Mouse (Mus musculus) stomach, postnatal 0 days (tissue): ENCODE results near the gene Pigu. TPM values are rescaled to one million over a fixed set of nuclear protein-coding genes. Genes with fewer than 3 reads are reported as not detected.
A peak's percentile ranks its signal among the peaks of the same experiment; 100 is the strongest.

Experiments used
- ATAC-seq: fragments of 200-750 bp; cut with Nextera tagmentation; 2 replicates; pipeline ENCODE4 v1.8.0; 2017; ENCODE audit not compliant: low FRiP score, low TSS enrichment
- DNase-seq: peaks from one replicate; pipeline ENCODE4 v3.0.0-alpha.2; 2016; ENCODE audit warnings: low spot score
- H3K27ac ChIP-seq: fragments of 300-500 bp; sonication (generic); replicated peaks from 2 replicates; pipeline ENCODE4 v1.5.1; 2014; ENCODE audit warnings: mild to moderate bottlenecking, control low read depth
- H3K27me3 ChIP-seq: fragments of 300-500 bp; sonication (generic); 2 replicates; pipeline ENCODE4 v1.6.1; 2014; ENCODE audit warnings: low read length; ENCODE audit not compliant: control insufficient read depth, insufficient read depth
- H3K36me3 ChIP-seq: fragments of 300-500 bp; sonication (generic); 2 replicates; pipeline ENCODE4 v1.6.1; 2014; ENCODE audit warnings: low read length, mixed read lengths; ENCODE audit not compliant: control insufficient read depth, insufficient read depth
- H3K4me1 ChIP-seq: fragments of 300-500 bp; sonication (generic); replicated peaks from 2 replicates; pipeline ENCODE4 v1.6.1; 2014; ENCODE audit warnings: antibody characterized with exemption; ENCODE audit not compliant: control insufficient read depth, insufficient read depth
- H3K4me2 ChIP-seq: fragments of 300-500 bp; sonication (generic); replicated peaks from 2 replicates; pipeline ENCODE4 v1.6.1; 2014; ENCODE audit warnings: low read depth, mild to moderate bottlenecking, control low read depth, moderate library complexity
- H3K4me3 ChIP-seq: fragments of 300-500 bp; sonication (generic); 2 replicates; pipeline ENCODE4 v1.5.1; 2014; ENCODE audit warnings: low read depth, low read length, control low read depth
- H3K9ac ChIP-seq: fragments of 300-500 bp; sonication (generic); 2 replicates; pipeline ENCODE4 v1.6.1; 2014; ENCODE audit warnings: mild to moderate bottlenecking, low read length, control low read depth, mixed read lengths
- H3K9me3 ChIP-seq: fragments of 300-500 bp; sonication (generic); 2 replicates; pipeline ENCODE4 v1.6.1; 2016; ENCODE audit warnings: low read length; ENCODE audit not compliant: control insufficient read depth
- CTCF ChIP-seq: IDR thresholded peaks from 2 replicates; pipeline ENCODE4 v1.5.1; 2016; ENCODE audit warnings: antibody characterized with exemption, low read depth, mild to moderate bottlenecking, moderate library complexity
- EP300 ChIP-seq: optimal IDR thresholded peaks from 2 replicates; pipeline ENCODE3; 2016; ENCODE audit warnings: antibody characterized with exemption
- WGBS: fragments of 180-500 bp; shearing (Covaris S2); extraction: QIAGEN DNeasy Blood & Tissue Kit; methylation state at CpG from one replicate; pipeline ENCODE4 v1.1.7; 2014; 5-methylcytosine and 5-hydroxymethylcytosine counted together
- polyA plus RNA-seq: library from polyadenylated mRNA; unstranded; fragments of >200 nt; fragmentation: Nextera tagmentation; extraction: Ambion mirVana; gene quantifications from 2 replicates; pipeline ENCODE4 v1.2.1, GENCODE M21; 2015

Pigu gene
- polyA plus RNA-seq, 1 experiment from 2014 or later: 36.1 TPM

- Histone ChIP-seq H3K4me3 (peak overlapping the region; percentile 84), H3K27ac (peak overlapping the region; percentile 99), H3K9me3 (no peaks in the 10 kb centered on the region), H3K4me1 (peaks cover 4% of the 10 kb centered on the region; the same call in 1 of the 2 replicates), H3K9ac (peak overlapping the region; percentile 93; the same call in 1 of the 2 replicates), H3K27me3 (no peaks in the 10 kb centered on the region), H3K4me2 (peak overlapping the region; percentile 86), H3K36me3 (no peaks in the 10 kb centered on the region; the same call in 1 of the 2 replicates)
- TF ChIP-seq CTCF (no peak), EP300 (no peak)
- ATAC-seq: 0 out of 2 replicates have a peak, but pooled peaks have one; percentile 0
- 15% methylated on average over 6 of the region's 6 CpGs for WGBS
- DNase-seq: no peak
Observed at GRCm38 (mm10) chr2:155382332-155382700, 25.1 kb upstream of the Pigu start.

DNA sequence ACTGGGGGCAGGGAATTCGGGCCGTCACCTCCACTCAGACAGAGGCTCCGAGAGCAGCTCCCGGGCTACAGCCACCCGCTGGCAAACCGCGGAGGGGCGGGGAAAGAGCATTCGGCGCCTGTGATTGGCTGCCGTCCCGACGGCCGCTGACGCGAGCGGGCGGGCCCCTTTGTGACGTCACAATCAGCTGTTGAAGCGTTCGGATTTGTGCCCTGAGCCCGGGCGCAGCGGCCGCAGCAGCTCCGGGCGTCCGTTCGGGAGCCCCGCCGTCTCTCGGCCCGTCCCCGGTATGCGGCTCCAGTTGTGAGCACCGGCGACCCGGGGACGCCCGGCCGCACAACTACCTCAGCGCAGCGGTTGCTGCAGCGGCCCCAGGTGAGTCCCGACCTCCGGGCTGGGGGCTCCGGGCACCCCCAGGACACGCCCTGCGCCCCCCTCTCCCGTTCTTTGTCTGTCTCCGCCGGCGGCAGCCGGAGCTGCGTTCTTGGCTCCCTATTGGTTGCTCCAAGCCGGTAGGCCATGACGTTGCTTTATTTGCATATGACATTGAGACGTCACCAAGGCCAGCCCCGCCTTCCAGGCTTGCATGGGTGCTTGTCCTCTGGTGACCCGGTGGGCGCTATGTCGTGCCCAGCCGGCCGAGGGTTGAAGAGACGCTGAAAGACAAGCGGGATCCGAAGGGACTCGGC, 24.6 kb upstream of the Pigu start:
- Histone ChIP-seq H3K4me1 (peaks cover 4% of the 10 kb centered on the region; the same call in 1 of the 2 replicates), H3K4me3 (peak overlapping the region; percentile 84), H3K27me3 (no peaks in the 10 kb centered on the region), H3K36me3 (no peaks in the 10 kb centered on the region; the same call in 1 of the 2 replicates), H3K9me3 (no peaks in the 10 kb centered on the region), H3K9ac (peak overlapping the region; percentile 93), H3K27ac (peak overlapping the region; percentile 99), H3K4me2 (peak overlapping the region; percentile 86)
- peak; percentile 98 for DNase-seq
- ATAC-seq: peak; percentile 91
- WGBS: under 1% methylated on average over 55 of the region's 68 CpGs
- TF ChIP-seq EP300 (no peak), CTCF (no peak)

GRCm38 (mm10) chr2:155381060-155381437, 23.8 kb upstream of the Pigu start:
- H3K4me2 ChIP-seq: peak overlapping the region; percentile 86
- peak overlapping the region; percentile 84 for H3K4me3 ChIP-seq
- H3K27ac ChIP-seq: peak overlapping the region; percentile 99
- TF ChIP-seq CTCF (no peak), EP300 (no peak)
- DNase-seq (peak; percentile 59), ATAC-seq (peak; percentile 31; the same call in 1 of the 2 replicates)
- peak overlapping the region; percentile 93 for H3K9ac ChIP-seq
- no peaks in the 10 kb centered on the region; the same call in 1 of the 2 replicates for H3K36me3 ChIP-seq
- no peaks in the 10 kb centered on the region for H3K27me3 ChIP-seq
- H3K4me1 ChIP-seq: peaks cover 4% of the 10 kb centered on the region; the same call in 1 of the 2 replicates
- WGBS: under 1% methylated on average over 11 of the region's 11 CpGs
- H3K9me3 ChIP-seq: no peaks in the 10 kb centered on the region

GRCm38 (mm10) chr2:155380261-155381059, 23.2 kb upstream of the Pigu start, which contains the start of gene Trp53inp2:
Gene Trp53inp2, plus strand, starts transcription at chr2:155381059.
- H3K36me3 ChIP-seq: no peaks in the 10 kb centered on the region
- H3K27ac ChIP-seq: peak within 1 kb of the TSS; percentile 99
- peaks cover 4% of the 10 kb centered on the region; the same call in 1 of the 2 replicates for H3K4me1 ChIP-seq
- WGBS: 46% methylated on average over 8 of the region's 8 CpGs
- peak within 1 kb of the TSS; percentile 86 for H3K4me2 ChIP-seq
- no peak for TF ChIP-seq EP300
- TF ChIP-seq CTCF: no peak
- no peak for ATAC-seq
- H3K9me3 ChIP-seq: no peaks in the 10 kb centered on the region
- H3K4me3 ChIP-seq: peak within 1 kb of the TSS; percentile 84
- H3K27me3 ChIP-seq: no peaks in the 10 kb centered on the region
- peak within 1 kb of the TSS; percentile 93 for H3K9ac ChIP-seq
- DNase-seq: no peak

DNA sequence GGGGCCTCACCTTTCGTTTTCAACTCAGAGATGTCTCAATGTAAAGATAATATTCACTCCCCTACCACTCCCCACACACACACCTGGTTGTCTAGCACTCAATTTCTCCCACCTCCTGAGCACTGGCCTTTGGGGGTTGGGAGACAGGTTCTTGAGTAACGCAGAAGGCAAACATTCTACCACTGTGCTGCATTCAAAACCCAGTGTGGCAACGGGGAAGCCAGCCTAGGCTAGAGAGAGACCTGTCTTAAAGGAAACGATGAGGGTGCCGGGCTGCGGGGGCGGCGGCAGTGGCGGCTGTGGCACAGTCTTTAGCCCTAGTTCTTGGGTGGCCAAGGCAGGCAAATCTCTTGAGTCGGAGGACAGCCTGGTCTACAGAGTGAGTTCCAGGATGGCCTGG, 19.0 kb upstream of the Pigu start:
- Histone ChIP-seq H3K4me1 (no peaks in the 10 kb centered on the region; the same call in 1 of the 2 replicates), H3K9ac (no peak overlapping the region), H3K4me3 (no peak overlapping the region), H3K4me2 (no peak overlapping the region), H3K36me3 (no peaks in the 10 kb centered on the region), H3K27me3 (no peaks in the 10 kb centered on the region), H3K27ac (no peak overlapping the region), H3K9me3 (no peaks in the 10 kb centered on the region)
- whole genome bisulfite sequencing: 73% methylated on average over 10 of the region's 10 CpGs
- TF ChIP-seq EP300: no peak
- no peak for TF ChIP-seq CTCF
- ATAC-seq (no peak), DNase-seq (no peak)
